Mouse (Mus musculus): ENCODE data around the gene Exosc7. TPM values are rescaled to one million over a fixed set of nuclear protein-coding genes. Genes with fewer than 3 reads are reported as not detected.

Gene Exosc7
- polyA plus RNA-seq, 1 experiment from 2014 or later, result 146 TPM

DNA sequence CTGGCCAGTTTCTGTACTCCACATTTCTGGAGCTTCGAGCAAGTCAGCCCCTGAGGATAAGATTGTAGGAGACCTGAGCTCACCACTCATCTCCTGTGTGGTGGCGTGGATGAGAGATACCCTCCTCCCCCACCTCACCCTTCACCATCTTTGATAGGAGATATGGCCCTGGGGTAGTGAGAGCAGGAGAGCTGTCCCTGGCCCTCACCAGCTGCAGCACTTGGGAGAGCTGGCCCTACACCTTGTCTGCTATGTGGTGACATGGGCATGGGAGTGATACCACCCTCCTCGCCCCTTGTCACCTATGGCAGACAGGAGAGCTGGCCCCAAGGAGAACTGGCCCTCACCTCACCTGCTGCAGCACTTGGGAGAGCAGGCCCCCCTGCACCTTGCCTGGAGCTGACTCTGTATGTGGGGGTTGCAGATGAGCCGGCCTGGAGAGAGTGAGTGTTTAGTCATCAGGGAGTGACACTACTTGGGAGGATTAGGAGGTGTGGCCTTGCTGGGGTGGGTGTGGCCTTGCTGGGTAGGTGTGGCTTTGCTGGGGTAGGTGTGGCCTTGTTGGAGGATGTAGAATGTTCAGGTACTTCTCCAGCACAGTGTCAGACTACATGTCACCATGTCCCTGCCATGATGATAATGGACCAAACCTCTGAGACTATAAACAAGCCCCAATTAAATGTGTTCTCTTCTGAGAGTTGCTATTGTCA lies 50.1 kb downstream of the Exosc7 start:
- H3K4me2 ChIP-seq (ENCODE audit: low read length), result no peak overlapping the region
- no peak overlapping the region for H3K27ac ChIP-seq (ENCODE audit: low read depth)
- no peaks in the 10 kb centered on the region for H3K27me3 ChIP-seq (replicated peaks; ENCODE audit: control insufficient read depth, insufficient read depth, low read length)
- DNase-seq (ENCODE audit: low spot score) (no peak), ATAC-seq (replicated peaks; ENCODE audit: low FRiP score, low TSS enrichment, low read depth) (no peak)
- no peak overlapping the region for H3K9ac ChIP-seq (ENCODE audit: low read length)
- WGBS, result 82% methylated on average over 4 of the region's 4 CpGs
- H3K4me1 ChIP-seq (replicated peaks; ENCODE audit: control insufficient read depth, insufficient read depth, low read length), result no peaks in the 10 kb centered on the region
- no peak overlapping the region for H3K4me3 ChIP-seq (ENCODE audit: low read depth, low read length)
- H3K36me3 ChIP-seq (ENCODE audit: control insufficient read depth, insufficient read depth, low read length), result no peaks in the 10 kb centered on the region
- no peaks in the 10 kb centered on the region for H3K9me3 ChIP-seq (ENCODE audit: control insufficient read depth, low read length)

DNA sequence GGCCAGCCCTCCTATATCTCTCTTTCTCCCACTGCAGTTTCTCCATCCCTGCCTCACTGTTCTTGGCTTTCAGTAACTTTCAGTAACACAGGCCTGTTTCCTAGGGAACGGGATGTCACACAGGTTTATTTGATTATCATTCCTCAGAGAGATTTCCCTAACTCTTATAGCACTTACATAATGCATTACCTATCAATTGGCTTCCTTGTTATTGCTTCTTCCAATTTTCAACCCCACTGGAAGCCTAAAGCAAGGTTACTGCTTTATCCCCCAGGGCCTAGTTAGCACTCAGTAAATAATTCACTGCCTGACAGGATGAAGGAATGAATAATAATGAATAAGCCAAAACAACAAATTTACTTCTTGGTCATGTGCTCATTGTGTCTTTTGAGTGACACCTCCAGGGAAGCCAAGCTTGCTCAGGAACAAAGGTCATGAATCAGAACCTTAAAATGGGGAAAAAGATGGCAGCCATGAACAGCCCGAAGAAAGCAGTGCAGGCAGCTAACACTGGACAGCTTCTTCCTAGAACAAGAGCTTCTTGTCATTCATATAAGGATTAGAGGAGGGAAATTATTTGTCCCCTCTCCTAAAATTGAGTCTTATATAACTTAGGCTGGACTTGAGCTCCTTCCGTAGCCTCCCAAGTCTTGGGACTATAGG lies 52.9 kb downstream of the Exosc7 start:
- H3K9me3 ChIP-seq (ENCODE audit: control insufficient read depth, low read length), result no peaks in the 10 kb centered on the region
- no peak overlapping the region for H3K27ac ChIP-seq (ENCODE audit: low read depth)
- H3K27me3 ChIP-seq (replicated peaks; ENCODE audit: control insufficient read depth, insufficient read depth, low read length), result no peaks in the 10 kb centered on the region
- H3K4me3 ChIP-seq (ENCODE audit: low read depth, low read length), result no peak overlapping the region
- WGBS, result 91% methylated on average over 3 of the region's 3 CpGs
- no peaks in the 10 kb centered on the region for H3K36me3 ChIP-seq (ENCODE audit: control insufficient read depth, insufficient read depth, low read length)
- no peak overlapping the region for H3K4me2 ChIP-seq (ENCODE audit: low read length)
- H3K9ac ChIP-seq (ENCODE audit: low read length), result no peak overlapping the region
- no peaks in the 10 kb centered on the region for H3K4me1 ChIP-seq (replicated peaks; ENCODE audit: control insufficient read depth, insufficient read depth, low read length)
- ATAC-seq (replicated peaks; ENCODE audit: low FRiP score, low TSS enrichment, low read depth) (no peak), DNase-seq (ENCODE audit: low spot score) (no peak)

DNA sequence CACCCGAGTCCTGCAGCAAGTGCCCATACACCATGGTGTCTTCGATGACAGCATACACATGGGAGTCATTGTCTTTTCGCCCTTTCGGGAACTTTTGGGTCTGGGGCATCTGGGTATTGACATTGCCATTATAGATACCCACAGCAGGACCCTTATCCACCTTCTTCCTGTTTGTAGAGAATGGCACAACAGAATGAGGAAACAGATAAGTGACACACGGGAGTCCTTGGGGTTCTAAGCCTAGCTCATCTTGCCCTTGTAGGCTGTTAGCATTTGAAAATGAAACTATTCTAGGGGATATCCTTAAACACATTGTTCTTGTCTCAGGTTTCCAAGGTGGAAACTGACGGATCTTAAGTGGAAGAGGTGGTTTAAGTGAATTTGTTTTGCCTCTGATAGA lies 60.7 kb downstream of the Exosc7 start:
- H3K27me3 ChIP-seq (replicated peaks; ENCODE audit: control insufficient read depth, insufficient read depth, low read length), result no peaks in the 10 kb centered on the region
- H3K9ac ChIP-seq (ENCODE audit: low read length), result no peak overlapping the region
- no peaks in the 10 kb centered on the region for H3K9me3 ChIP-seq (ENCODE audit: control insufficient read depth, low read length)
- 88% methylated on average over 6 of the region's 6 CpGs for WGBS
- no peak overlapping the region for H3K4me2 ChIP-seq (ENCODE audit: low read length)
- DNase-seq (ENCODE audit: low spot score) (no peak), ATAC-seq (replicated peaks; ENCODE audit: low FRiP score, low TSS enrichment, low read depth) (no peak)
- H3K36me3 ChIP-seq (ENCODE audit: control insufficient read depth, insufficient read depth, low read length), result no peaks in the 10 kb centered on the region
- H3K4me1 ChIP-seq (replicated peaks; ENCODE audit: control insufficient read depth, insufficient read depth, low read length), result no peaks in the 10 kb centered on the region
- no peak overlapping the region for H3K4me3 ChIP-seq (ENCODE audit: low read depth, low read length)
- no peak overlapping the region for H3K27ac ChIP-seq (ENCODE audit: low read depth)

DNA sequence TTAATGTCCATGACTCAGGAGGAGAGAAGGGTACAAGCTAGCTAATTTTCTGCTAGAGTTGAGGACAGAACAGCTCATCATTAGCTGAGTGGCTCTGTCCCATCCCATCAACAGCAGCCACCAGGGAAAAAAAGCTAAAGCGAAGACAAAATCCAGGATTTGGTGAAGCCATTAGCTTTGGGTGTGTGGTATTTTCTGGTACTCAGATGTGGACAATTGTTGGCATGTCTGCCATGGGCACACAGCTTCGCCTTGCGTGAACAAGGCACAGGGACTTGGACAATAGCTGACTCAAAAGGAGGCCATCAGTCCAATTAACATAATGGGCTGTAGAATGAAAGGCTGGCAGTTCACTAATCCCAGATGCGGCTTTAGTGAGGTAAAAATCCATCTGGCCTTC lies 61.3 kb downstream of the Exosc7 start:
- H3K36me3 ChIP-seq (ENCODE audit: control insufficient read depth, insufficient read depth, low read length), result no peaks in the 10 kb centered on the region
- H3K4me1 ChIP-seq (replicated peaks; ENCODE audit: control insufficient read depth, insufficient read depth, low read length), result no peaks in the 10 kb centered on the region
- no peak for ATAC-seq (replicated peaks; ENCODE audit: low FRiP score, low TSS enrichment, low read depth)
- no peak for DNase-seq (ENCODE audit: low spot score)
- no peak overlapping the region for H3K9ac ChIP-seq (ENCODE audit: low read length)
- WGBS, result 86% methylated on average over 4 of the region's 4 CpGs
- H3K27me3 ChIP-seq (replicated peaks; ENCODE audit: control insufficient read depth, insufficient read depth, low read length), result no peaks in the 10 kb centered on the region
- H3K4me3 ChIP-seq (ENCODE audit: low read depth, low read length), result no peak overlapping the region
- no peak overlapping the region for H3K27ac ChIP-seq (ENCODE audit: low read depth)
- H3K4me2 ChIP-seq (ENCODE audit: low read length), result no peak overlapping the region
- no peaks in the 10 kb centered on the region for H3K9me3 ChIP-seq (ENCODE audit: control insufficient read depth, low read length)

DNA sequence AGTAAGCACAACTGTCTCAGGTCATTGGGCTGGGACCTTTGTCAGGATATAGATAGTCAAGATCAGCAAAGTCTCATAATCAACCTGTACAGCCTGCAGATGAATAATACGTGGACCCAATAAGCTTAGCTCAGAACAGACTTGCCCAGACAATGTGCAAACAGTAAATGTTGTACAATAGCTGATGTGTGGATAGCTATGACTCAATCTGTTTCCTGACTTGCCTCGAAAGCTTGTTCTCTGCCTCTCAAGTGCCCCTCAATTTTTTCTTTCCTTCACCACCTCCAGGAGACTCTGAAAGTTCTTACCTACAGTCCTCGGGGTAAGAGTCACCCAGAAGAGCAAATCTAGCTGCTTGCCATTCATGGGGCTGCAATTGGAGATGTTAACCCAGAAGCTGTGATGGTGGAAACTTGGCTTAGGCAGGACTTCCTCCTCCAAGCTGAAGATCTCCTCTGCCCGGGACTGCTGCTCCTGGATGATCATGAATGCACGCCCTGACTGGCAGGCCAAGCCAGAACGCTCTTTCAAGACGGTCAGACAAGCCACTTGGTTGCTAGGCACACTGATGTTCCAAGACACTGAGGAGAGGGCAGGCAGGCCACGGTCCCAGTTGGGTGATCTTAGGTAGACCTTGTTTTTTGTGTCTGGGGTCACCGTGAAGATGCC lies 64.5 kb downstream of the Exosc7 start:
- H3K27me3 ChIP-seq (replicated peaks; ENCODE audit: control insufficient read depth, insufficient read depth, low read length), result no peaks in the 10 kb centered on the region
- no peak for ATAC-seq (replicated peaks; ENCODE audit: low FRiP score, low TSS enrichment, low read depth)
- H3K4me3 ChIP-seq (ENCODE audit: low read depth, low read length), result no peak overlapping the region
- DNase-seq (ENCODE audit: low spot score), result no peak
- H3K4me1 ChIP-seq (replicated peaks; ENCODE audit: control insufficient read depth, insufficient read depth, low read length), result no peaks in the 10 kb centered on the region
- H3K27ac ChIP-seq (ENCODE audit: low read depth), result no peak overlapping the region
- H3K4me2 ChIP-seq (ENCODE audit: low read length), result no peak overlapping the region
- H3K9ac ChIP-seq (ENCODE audit: low read length), result no peak overlapping the region
- no peaks in the 10 kb centered on the region for H3K9me3 ChIP-seq (ENCODE audit: control insufficient read depth, low read length)
- WGBS, result 85% methylated on average over 9 of the region's 9 CpGs
- H3K36me3 ChIP-seq (ENCODE audit: control insufficient read depth, insufficient read depth, low read length), result no peaks in the 10 kb centered on the region

DNA sequence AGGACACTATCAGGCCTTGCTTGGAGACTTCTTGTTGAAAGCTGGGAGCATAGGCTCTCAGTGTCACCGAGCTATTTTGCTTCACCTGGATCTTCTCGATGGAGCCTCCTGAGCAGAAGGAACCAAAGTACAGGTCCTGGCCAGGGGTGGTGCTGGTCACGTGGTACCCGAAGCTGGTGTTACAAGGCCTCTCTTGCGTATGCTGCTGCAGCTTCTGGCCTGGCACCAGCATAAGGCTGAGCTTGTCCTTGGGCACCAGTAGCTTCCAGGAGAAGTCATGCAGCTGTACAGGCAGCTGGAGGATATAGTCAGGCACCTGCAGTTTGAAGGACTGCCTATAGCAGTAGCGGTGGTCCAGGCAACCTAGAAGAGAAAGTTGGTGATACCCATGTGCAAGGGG lies 67.0 kb downstream of the Exosc7 start:
- Histone ChIP-seq H3K4me2 (ENCODE audit: low read length) (no peak overlapping the region), H3K4me1 (replicated peaks; ENCODE audit: control insufficient read depth, insufficient read depth, low read length) (no peaks in the 10 kb centered on the region), H3K9me3 (ENCODE audit: control insufficient read depth, low read length) (no peaks in the 10 kb centered on the region), H3K36me3 (ENCODE audit: control insufficient read depth, insufficient read depth, low read length) (no peaks in the 10 kb centered on the region), H3K4me3 (ENCODE audit: low read depth, low read length) (no peak overlapping the region), H3K9ac (ENCODE audit: low read length) (no peak overlapping the region), H3K27me3 (replicated peaks; ENCODE audit: control insufficient read depth, insufficient read depth, low read length) (no peaks in the 10 kb centered on the region), H3K27ac (ENCODE audit: low read depth) (no peak overlapping the region)
- 90% methylated on average over 6 of the region's 6 CpGs for WGBS
- DNase-seq (ENCODE audit: low spot score), result no peak
- ATAC-seq (replicated peaks; ENCODE audit: low FRiP score, low TSS enrichment, low read depth), result no peak

DNA sequence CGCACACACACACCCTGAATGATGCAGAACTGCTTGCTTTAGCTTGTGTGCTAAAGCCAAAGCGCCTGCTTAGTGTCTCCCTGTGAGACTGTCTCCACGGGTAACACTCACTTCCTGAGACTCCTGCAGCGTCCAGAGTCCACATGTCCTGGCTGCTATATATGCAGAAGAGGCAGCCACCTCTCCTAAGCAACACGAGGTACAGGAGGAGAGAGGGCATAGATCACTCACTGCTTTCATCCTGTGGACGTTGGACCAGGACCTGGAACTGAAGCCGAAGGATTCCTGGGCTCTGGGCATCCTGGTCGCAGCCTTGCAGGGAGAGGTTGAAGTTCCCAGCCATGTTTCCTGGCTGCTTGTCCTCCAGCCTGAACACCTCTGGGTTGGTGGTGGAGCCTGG lies 70.2 kb downstream of the Exosc7 start:
- H3K9me3 ChIP-seq (ENCODE audit: control insufficient read depth, low read length), result no peaks in the 10 kb centered on the region
- no peak overlapping the region for H3K4me2 ChIP-seq (ENCODE audit: low read length)
- ATAC-seq (replicated peaks; ENCODE audit: low FRiP score, low TSS enrichment, low read depth), result 0 out of 2 replicates have a peak, but pooled peaks have one; percentile 36
- no peak overlapping the region for H3K9ac ChIP-seq (ENCODE audit: low read length)
- no peak for DNase-seq (ENCODE audit: low spot score)
- WGBS, result 51% methylated on average over 8 of the region's 8 CpGs
- H3K27ac ChIP-seq (ENCODE audit: low read depth), result no peak overlapping the region
- H3K36me3 ChIP-seq (ENCODE audit: control insufficient read depth, insufficient read depth, low read length), result no peaks in the 10 kb centered on the region
- H3K4me3 ChIP-seq (ENCODE audit: low read depth, low read length), result no peak overlapping the region
- no peaks in the 10 kb centered on the region for H3K4me1 ChIP-seq (replicated peaks; ENCODE audit: control insufficient read depth, insufficient read depth, low read length)
- H3K27me3 ChIP-seq (replicated peaks; ENCODE audit: control insufficient read depth, insufficient read depth, low read length), result no peaks in the 10 kb centered on the region

DNA sequence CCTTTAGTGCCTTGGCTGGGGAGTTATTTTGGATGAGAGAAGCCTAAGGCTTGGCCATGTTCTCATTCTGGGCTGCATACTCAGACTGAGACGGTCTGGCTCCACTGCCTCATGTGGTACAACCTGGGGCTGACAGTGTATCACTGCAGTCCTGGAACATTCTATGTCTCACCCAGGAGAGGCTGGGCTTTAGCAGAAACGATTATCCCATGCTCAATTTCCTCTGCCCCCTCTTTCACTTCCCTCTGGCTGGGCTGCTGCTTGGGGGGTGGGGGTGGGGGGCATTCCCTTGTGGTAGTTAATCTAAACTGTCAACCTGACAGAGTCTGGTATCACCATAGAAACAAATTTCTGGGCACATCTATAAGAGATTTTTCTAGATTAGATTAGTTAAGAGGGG lies 72.5 kb downstream of the Exosc7 start:
- Histone ChIP-seq H3K9ac (ENCODE audit: low read length) (no peak overlapping the region), H3K4me3 (ENCODE audit: low read depth, low read length) (no peak overlapping the region), H3K27ac (ENCODE audit: low read depth) (no peak overlapping the region), H3K4me1 (replicated peaks; ENCODE audit: control insufficient read depth, insufficient read depth, low read length) (no peaks in the 10 kb centered on the region), H3K36me3 (ENCODE audit: control insufficient read depth, insufficient read depth, low read length) (no peaks in the 10 kb centered on the region), H3K4me2 (ENCODE audit: low read length) (no peak overlapping the region), H3K27me3 (replicated peaks; ENCODE audit: control insufficient read depth, insufficient read depth, low read length) (no peaks in the 10 kb centered on the region), H3K9me3 (ENCODE audit: control insufficient read depth, low read length) (no peaks in the 10 kb centered on the region)
- no peak for DNase-seq (ENCODE audit: low spot score)
- no peak for ATAC-seq (replicated peaks; ENCODE audit: low FRiP score, low TSS enrichment, low read depth)
- 51% methylated on average over 2 of the region's 2 CpGs for WGBS

All from intestine, embryonic 14.5 days (tissue).